Mouse (Mus musculus) large intestine, adult 2 months (tissue): ENCODE results near the gene Sem1. TPM values are rescaled to one million over a fixed set of nuclear protein-coding genes. Genes with fewer than 3 reads are reported as not detected.

Experiments
- DNase-seq: peaks from one replicate; pipeline ENCODE4 v3.0.0-alpha.2; 2012; ENCODE audit warnings: low read depth, low spot score
- WGBS: fragments of 180-500 bp; shearing (Covaris S2); methylation state at CpG from one replicate; pipeline ENCODE4 v1.1.7; 2018; 5-methylcytosine and 5-hydroxymethylcytosine counted together
- polyA plus RNA-seq: library from polyadenylated mRNA; depleted of rRNA; stranded (reverse); fragments of >200 nt; gene quantifications from 2 replicates; pipeline ENCODE4 v1.2.3, GENCODE M21; 2012; rRNA removed

The Sem1 gene
- 24.0 and 24.9 TPM in 2 replicates for polyA plus RNA-seq

DNA sequence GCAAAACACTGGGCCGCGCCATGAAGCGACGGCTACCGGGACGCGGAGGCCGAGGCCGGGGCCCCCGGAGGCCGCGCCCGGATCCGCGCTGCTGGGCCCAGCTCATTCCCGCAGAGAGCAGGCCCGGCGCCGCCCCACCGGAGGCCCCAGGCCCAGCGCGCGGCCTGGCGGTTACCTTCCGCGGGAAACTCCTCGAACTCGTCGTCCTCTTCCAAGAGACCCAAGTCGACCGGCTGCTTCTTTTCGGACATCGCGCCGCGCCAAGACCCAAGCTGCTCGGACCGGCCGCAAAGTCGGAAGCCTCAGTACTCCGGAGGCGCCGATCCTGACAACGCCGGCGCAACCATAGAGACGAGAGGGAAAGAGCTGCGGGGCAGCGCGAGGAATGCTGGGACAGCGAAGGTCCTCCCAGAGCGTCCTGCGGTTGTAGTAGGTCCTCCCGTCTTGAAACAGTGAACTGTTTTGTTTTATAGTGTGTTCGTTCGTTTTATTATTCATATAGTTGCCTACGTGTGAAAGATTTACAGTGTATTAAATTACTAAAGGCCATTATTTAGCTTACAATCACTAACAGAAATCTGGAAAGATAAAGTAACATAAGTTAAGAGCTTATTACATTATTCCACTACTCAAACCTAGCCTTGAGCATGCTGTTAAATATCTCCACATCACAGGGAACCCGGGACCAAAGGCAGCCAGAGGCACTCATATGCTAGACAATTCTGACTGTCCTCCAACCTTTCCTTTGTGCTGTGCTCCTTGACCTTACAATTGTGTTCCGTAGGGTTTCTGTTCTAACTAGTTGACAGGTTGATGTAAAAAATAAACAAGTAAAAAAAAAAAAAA lies at the start of gene Sem1:
Gene Sem1, minus strand, starts transcription at position 360 of the 846 bp plus-strand sequence.
- WGBS: under 1% methylated on average over 59 of the region's 59 CpGs
- peak; percentile 80 for DNase-seq

DNA sequence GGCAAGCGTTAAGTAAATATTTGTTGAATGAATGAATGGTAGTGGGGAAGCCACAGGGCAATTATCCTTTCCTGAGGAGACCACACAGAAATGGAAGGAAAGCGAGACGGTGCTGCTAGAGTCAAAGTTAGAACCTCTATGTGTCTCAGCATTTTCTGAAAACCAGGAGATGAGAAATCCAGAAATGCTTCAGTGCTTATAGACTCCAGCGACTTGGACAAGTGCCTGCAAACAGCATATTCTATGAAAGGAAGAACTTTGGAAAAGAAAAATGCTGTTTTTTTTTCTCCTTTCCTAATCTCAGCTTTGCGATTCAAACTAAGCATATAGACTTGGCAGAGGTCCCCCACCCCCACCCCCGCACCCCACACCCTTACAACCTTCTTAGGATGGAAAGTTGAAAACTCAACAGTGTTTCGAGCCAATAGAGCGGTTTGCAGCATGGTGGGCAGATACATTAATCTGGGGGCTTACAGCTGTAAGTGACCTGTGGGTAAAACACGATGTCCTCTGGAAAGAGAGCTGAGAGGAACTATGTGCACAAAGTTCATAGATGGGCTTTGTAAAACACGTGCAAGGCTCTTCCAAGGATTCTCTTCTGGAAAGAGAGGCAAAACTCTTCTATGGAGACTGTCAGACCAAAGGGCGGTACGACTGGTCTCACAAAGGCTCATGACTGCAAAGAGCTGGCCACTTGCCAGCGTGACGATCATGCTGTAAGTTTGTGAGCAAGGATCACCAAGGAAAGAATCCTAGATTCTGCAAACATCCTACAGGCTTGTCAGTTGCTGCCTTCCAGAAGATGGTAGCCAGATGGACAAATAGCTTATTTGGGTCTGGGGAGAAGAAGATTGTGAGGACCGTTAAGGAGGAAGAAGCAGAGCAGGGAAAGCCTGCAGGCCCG lies 44.6 kb upstream of the Sem1 start:
- 47% methylated on average over 16 of the region's 16 CpGs for WGBS
- DNase-seq: peak; percentile 14

DNA sequence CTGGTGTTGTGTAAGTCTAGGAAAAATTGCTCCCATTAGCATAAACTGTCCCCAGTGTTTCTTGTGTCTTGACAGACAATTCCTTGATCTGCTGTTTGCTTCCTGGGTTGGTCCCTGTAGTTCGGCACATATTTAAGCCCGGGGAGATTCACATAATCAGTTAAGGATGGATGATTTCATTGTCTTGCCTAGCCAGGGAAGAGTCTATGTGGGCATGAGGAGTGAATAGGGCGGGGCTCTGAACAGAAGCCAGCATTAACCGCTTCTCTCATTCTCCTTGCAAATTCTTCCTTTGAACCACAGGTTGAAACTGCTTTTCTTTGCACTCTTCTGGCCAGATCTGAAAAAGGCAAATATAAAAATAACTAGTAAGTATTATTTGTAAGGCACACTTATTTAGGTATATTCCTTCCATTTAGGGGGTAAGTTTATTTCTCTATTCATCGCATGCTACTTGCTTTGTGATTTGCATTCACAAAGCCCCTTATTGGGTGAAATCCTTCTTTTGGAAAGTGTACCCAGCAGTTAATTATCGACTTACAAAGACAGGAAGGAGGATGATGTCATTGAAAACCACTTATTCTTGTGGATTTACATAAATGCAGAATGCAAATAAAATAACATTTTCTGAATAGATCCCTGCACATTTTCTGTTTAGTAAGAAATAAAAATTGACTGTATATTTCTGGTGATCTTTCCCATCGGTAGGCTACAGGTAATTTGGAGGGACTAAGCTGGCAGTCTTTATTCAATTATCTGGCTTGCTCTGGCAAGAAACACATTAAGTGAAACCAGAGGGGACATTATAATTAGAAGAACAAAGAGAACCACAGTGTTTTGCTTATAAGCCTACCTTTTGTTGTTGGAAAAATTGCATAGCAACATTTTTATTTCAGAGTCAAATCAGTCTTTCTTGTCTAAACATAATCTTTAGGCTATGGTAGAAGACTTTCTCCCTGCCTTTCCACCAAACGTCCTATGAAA lies 25.4 kb upstream of the Sem1 start:
- no peak for DNase-seq
- 64% methylated on average over 8 of the region's 8 CpGs for WGBS

DNA sequence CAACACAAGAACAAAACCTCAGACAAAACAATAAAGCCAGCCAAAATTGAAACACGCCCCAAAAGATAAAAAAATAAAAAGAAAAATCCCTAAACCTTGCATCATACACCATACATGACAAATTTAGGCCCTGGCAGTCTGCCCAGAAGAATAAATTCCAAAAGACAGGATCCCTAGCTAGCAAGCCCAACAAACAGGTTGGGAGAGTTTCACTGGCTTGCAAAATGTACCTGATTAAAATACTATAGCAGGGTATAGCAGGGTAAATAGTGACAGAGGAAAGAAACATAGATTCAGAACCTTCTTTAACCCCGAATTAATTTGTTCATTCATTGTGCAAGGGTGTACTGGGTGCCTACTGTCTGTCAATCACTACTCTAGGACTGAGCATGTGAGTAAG lies 7.8 kb upstream of the Sem1 start:
- WGBS: 57% methylated on average over 2 of the region's 2 CpGs
- no peak for DNase-seq

DNA sequence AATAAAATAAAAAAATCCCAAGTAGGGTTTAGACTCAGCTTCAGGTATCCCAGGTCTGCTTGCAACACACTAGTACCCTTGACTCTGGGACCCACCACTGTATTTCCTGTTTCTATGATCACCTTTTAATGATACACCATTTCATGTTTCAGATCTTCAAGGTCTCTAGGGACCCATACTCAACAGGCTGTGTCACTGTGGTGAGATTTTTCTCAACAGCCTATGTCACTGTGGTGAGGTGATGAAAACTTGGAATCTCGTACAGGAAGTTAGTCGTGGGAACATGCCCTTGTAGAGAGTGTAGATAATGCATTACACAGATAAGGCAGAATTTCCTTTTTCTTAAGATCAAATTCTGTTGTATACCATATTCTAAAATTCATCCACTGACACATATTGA lies 3.4 kb upstream of the Sem1 start:
- no peak for DNase-seq
- WGBS: 68% methylated on average over 2 of the region's 2 CpGs

DNA sequence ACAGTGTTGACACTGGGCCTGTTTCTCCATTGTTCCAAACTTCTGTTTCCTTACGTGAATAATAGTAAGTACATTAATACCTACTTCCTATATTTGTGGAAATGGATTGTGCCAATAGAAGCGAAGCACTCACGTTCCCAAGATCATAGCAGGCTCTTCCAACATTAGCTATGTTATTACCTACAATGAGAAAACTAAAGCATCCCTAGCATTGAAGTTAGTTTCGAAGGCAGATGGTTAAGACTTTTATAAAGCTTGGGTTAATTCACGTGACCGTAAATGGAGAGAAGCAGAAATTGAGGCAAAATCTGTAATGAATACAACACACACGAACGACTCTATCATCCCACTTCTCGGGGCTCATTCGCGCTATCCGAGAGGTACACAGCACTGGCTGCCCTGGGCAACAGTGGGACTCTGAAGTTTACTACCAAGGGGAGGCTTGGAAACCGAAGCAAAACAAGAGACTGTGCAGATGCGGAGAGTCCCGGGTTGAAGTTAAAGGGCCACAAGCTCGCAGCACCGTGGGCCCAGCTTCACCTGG lies 650 bp downstream of the Sem1 start:
- WGBS: under 1% methylated on average over 17 of the region's 17 CpGs
- no peak for DNase-seq

DNA sequence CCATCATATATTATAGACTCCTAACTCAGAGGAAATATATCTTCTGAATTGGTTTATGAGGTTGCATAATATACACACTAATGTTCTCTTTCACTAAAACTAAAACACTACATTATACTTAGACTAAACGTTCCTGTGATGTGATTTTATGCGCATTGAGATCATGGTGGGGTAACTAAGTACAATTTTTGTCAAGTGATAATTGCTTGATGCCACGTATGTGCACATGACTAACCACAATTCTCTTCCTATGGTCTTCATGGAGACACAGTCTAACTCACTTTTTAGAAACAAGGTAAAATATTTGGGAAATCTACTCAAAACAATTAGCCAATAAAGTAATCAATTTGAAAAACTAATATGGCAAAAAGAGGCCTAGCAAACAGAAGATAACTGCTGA lies 1.2 kb downstream of the Sem1 start:
- no peak for DNase-seq
- 37% methylated on average over 3 of the region's 3 CpGs for WGBS

DNA sequence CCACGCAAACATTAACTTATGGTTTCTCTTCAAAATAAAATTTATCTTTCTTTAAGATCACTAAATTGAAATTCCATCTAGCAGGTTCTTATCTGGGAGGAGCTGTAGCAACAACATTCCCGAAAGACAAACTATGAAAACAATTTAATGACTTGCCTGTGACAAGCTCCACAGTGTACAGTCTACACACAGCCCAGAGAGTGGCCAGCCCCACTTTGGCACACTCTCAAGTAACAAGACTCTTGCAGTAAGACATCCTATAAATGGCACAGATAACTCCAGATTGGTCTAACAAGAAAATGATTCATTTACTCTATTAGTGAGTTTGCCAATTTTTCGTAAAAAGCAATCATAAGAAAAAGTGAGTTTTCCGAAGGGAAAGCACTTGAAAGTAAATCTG lies 2.7 kb downstream of the Sem1 start:
- DNase-seq: no peak
- 67% methylated on average over 4 of the region's 4 CpGs for WGBS

DNA sequence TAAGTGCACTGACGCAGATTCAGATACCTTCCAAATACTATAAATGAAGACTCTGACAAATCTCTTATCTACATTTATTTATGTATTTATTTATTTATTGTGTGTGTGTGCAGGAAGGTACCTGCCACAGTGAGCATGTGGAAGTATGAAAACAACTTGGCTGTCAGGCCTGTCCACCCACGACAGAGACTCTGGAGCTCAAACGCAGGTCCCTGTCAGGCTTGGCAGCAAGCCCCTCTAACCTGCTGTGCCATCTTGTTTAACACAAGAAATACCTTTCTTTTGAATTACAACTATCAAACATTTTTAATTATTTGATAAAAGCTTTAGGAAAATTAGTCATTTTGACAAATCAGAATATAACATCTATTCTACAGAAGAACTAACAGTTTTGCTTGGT lies 10.0 kb downstream of the Sem1 start:
- 73% methylated on average over 3 of the region's 3 CpGs for WGBS
- DNase-seq: no peak

DNA sequence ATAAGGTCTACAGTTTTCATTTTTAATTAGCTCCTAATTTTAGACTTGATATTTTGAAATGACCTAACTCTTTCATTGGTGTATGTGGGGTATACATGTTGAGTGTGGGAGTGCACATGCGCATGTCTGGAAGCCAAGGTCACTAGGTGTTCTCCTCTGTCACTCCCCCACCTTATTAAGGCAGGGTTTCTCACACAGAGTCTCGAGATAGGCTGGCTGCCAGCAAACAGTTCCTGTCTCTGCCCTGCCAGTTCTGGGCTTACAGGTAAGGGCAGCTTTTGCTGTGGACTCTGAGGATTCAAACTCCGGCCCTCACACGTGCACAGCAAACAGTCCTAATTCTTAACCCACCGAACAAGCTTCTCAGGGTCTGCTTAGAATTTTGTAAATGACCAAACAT lies 14.8 kb downstream of the Sem1 start:
- DNase-seq: no peak
- WGBS: 32% methylated on average over 5 of the region's 5 CpGs

DNA sequence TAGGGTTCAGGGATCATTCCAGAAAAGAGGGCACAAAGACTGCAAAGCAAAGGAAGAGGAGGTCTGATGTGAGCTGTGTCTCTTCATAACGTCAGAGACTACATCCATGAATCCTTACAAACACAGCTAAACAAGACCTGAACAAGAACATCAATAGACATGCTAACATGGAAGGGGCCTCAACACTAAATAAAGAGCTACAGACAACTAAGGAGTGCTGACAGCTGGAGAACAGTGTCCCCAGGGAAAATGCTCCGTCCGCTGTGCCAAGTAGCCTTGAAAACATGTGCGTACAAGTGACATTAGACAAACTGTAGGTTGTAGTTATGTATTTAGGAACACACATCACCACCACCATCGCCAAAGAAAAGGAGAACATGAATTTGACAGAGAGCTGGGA lies 15.7 kb downstream of the Sem1 start:
- WGBS: 79% methylated on average over 5 of the region's 5 CpGs
- DNase-seq: no peak

DNA sequence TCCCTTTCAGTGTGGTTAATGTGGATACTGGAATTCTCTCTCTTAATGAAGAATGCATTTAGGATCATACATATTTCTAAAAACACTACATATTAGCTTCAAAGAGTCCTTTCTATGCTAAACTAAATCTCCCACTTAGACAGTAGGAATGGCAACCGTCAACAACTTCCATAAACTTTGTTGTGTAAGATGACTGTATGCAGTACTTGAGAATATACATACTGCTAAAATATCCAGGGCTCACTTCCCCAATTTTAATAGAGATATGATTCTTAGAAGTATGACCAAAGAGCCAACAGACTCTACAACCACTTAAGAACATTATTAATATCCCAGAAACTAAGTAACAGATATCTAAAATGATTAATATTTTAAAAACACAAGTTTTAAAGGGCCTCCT lies 20.8 kb downstream of the Sem1 start:
- 100% methylated on average over 1 of the region's 1 CpGs for whole genome bisulfite sequencing
- no peak for DNase-seq

DNA sequence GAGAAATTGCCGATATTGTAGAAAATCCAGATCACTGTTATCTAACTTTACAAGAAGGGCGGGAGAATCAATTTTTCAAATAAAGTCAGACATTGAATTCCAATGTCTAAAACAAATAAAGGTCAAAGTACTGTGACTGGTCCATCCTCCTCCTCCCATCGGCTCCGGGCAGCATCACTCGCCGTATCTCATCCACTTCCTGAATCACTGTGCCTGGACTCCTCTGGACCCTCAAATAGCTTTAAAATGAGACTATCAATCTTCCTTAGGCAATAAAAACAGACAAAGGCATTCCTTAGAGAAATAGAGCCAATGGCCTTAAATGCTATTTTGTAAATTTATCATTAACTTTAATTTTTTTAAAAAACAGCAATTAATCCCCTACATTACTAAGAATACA lies 26.5 kb downstream of the Sem1 start:
- 80% methylated on average over 6 of the region's 6 CpGs for WGBS
- no peak for DNase-seq

DNA sequence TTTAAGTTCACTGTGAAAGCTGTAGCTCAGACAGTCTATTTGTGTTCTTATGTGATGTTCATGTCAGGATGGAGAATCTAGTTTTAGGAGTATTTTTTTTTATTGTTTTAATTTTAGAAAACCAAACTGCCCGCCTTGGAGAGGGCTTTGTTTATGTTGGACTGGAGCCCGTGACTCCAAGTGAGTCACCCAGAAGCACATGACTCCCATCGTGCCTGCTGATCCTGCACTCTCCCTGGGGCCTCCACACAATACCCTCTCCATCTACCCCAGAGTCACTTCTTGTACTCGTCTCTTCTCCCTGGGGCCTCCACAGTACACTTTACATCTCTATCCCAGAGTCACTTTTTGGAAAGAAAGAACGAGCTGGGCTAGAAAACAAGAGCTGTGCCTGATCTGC lies 30.5 kb downstream of the Sem1 start:
- 28% methylated on average over 5 of the region's 5 CpGs for WGBS
- no peak for DNase-seq

DNA sequence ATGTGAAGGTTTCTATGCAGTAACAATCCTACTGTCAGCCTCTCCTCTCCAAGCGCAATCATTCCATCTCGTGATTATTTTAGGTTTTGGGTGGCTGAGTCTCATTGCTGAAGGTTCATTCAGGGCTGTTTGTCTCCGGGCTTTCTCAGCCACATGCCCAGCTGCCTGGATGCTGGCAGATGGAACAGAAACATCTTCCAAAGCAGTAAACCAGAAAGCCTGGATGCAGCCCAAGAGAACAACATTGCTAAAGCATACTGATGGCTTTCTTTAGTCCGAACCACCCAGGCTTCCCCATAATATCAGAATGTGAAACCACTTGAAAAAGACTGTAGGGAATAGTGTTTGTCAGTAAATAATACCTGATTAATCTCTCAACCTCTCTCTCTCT lies 34.2 kb downstream of the Sem1 start:
- 57% methylated on average over 4 of the region's 4 CpGs for WGBS
- DNase-seq: no peak

DNA sequence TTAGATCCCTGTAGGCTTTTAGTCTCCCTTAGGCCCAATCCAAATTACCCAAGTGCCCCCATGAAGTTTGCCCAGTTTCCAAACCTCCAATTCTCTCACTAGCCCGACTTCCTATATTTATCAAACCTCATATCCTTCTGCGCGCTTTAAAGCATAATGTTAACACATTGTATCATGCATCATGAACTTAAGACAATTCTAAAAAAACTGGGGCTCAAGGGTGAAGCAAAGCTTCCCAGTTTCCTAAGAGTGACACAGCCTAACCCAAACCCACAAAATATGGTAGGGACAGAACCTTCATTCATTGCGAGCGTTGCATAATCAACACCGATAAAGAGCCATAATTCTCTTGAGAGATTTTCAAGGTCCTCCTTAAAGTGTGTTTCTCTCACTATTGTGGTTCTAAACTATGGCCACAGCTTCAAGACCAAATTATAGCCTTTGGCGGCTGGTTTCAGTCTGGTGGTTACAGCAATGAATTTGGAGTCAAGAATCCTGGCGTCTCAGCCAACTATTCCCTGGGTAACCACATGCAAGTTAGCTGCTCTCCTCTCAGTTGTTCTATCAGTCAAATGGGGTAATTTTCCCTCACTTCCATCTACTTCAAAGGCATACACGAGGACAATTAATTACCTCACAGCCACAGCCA lies 34.7 kb downstream of the Sem1 start:
- WGBS: 82% methylated on average over 9 of the region's 9 CpGs
- DNase-seq: no peak

DNA sequence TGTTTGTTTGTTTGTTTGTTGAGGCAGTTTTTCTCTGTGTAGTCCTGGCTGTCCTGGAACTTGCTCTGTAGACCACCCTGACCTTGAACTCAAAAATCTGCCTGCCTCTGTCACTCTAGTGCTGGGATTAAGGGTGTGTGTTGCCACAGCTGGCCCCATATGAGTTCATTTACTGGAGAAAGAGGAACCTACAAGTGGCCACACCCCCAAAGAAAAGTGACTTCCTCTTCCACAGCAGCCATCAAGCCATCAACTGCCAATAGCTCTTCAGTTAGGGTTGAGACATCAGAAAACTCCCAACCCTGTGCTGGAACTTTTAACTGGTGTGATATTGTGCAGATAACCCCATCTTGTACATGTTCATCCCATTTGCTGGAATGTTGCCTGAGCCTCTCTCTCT lies 36.3 kb downstream of the Sem1 start:
- DNase-seq: no peak

DNA sequence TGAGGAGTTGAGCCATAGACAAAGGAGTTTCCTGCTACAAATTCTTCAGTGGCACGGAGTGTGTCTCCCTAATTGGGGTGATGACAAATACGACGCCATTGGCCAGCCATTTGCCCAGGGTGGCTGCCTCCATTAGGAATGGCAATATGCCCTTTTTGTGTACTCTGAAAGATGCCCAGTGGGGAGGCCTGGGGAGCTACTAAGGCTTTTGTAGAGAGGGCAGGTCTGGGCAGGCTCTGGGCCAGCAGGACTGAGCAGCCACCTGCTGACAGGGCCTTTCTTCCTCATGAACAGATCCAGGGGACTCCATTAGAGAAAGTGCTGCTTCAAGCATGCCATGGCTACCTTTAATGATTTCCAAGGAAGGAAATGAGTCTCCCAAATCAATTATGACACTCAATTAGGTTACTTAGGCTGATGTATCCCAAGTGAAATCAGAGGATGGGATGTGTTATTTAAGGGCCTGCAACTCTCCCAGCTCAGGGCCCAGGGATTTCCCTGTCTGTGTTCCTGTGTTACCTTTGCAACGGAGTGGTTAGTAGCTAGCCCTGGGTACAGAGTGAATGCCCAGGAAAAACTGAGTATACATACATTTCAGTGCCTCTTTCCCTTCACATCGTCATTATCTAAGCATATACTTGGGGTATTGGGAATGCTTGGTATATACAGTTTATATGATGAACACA lies 41.5 kb downstream of the Sem1 start:
- DNase-seq: no peak
- WGBS: 71% methylated on average over 5 of the region's 5 CpGs
